Mouse (Mus musculus): ENCODE results near the gene Slc25a22.

GRCm38 (mm10) chr7:141426948-141427730, 10.6 kb downstream of the Slc25a22 start:
- TF ChIP-seq CTCF (IDR thresholded peaks at IDR 0.05; ENCODE audit: low read depth) (no peak), EP300 (optimal IDR thresholded peaks at IDR 0.05) (no peak)

All from stomach, postnatal 0 days (tissue).